Mouse (Mus musculus): ENCODE measurements around the gene Immp2l.

DNA sequence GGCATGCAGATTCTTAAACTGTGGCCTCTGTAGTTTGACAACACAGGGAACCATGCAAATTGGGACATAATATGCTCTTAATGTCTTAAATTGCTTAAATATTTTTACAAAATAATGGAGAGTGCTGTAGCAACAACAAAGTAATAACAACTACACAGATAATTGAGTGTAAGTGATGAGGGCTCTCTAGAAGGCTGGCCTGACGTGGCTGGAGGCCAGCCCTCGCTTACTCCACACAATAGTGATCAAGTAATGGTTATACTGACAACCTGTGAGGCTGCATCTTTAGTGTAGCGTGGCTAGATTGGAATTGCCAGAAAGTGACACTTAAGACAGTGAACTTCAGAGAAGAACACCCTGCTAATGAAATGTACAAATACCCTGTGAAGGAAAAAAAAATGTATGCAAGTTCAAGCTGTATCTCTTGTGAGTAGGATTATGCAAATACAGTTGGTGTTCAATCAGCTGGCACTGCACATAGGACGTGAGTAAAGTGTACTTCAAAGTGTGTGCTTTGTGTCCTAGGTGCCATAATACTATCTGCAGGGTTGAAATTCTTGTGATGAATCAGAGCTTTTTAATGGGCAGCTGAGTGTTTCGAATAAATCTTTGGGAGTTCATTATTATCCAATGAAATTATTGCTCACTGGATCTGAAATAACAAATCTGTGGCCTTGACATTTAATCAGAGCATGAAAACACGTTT is 445.4 kb downstream of the Immp2l start:
- no peak for TF ChIP-seq GATA1 (IDR thresholded peaks at IDR 0.05; ENCODE audit: borderline replicate concordance, low read length)
- TF ChIP-seq FLI1 (IDR thresholded peaks at IDR 0.05; ENCODE audit: low read length) = no peak
